In the genomic region with DNA sequence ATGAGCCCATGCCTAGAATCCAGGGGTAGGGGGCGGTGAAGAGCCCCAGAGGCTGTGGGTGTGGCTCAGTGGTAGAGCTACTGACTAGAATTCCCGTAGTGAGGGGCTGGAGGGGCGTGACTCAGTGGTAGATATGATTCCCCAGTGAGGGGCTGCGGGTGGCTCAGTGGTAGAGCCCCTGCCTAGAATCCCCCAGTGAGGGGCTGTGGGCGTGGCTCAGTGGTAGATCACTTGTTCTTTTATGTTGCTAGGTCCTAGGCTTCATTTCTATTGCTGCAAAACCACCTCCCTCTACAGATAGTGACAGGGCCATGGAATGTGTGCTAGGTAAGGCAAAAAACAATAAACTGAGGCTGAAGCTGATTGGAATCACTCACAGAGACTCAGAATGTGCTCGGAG, we compare ENCODE assay signal across 29 mouse cellular contexts. TPM values are rescaled to one million over a fixed set of nuclear protein-coding genes. Genes with fewer than 3 reads are reported as not detected.
DNase-seq lines count a peak whose midpoint lies in the region; ATAC-seq and TF ChIP-seq lines count a peak whose summit lies in the region.
"Had no signal": no experiment of that assay in that cellular context is flagged by ENCODE, and none has a peak within 500 bp of the region (broad histone marks: within the 10 kb centered on the region; RNA-seq: fewer than 3 reads in every experiment).

No protein-coding gene starts in this region.

- TF ChIP-seq RAD21 in MEL (IDR thresholded peaks at IDR 0.05; ENCODE audit: low read depth, low read length): no peak

- 70% methylated on average over 6 of the region's 6 CpGs for WGBS in heart, embryonic 15.5 days
- WGBS in liver, embryonic 16.5 days (ENCODE audit: insufficient replicate concordance): 41% methylated on average over 6 of the region's 6 CpGs

- no peaks in the 10 kb centered on the region for H3K9me3 ChIP-seq in heart, embryonic 15.5 days (replicated peaks)
- H3K9me3 ChIP-seq in MEL (replicated peaks; ENCODE audit: insufficient read depth, low read length): no peaks in the 10 kb centered on the region
- H3K9me3 ChIP-seq in liver, embryonic 16.5 days (replicated peaks; ENCODE audit: control insufficient read depth, low read length): no peaks in the 10 kb centered on the region
- H3K9me3 ChIP-seq: forebrain, embryonic 15.5 days; hindbrain, embryonic 13.5 days; lung, embryonic 15.5 days had no signal

- no peak overlapping the region for H3K4me3 ChIP-seq in heart, embryonic 15.5 days
- H3K4me3 ChIP-seq in MEL (ENCODE audit: control insufficient read depth in 1 of 2, insufficient read depth in 1 of 2, low read depth in 2 of 2, low read length in 2 of 2): no peak overlapping the region
- no peak overlapping the region; the same call in 1 of the 2 replicates for H3K4me3 ChIP-seq in liver, embryonic 16.5 days (ENCODE audit: low read depth, low read length)
- H3K4me3 ChIP-seq: forebrain, embryonic 15.5 days; hindbrain, embryonic 13.5 days; lung, embryonic 15.5 days; midbrain, embryonic 10.5 days; neural tube, embryonic 12.5 days had no signal

- DNase-seq in heart, postnatal 4 days: no peak
- DNase-seq in MEL (ENCODE audit: low read depth, low spot score) (no peak), liver (peak; percentile 15)
- DNase-seq in urinary bladder, adult 2 months (ENCODE audit: low spot score): no peak
- DNase-seq in gastrocnemius, adult 8-10 months (ENCODE audit: low spot score in 2 of 2): no peak
- DNase-seq in cerebellum, adult 11-12 months: no peak
- DNase-seq: adrenal gland, postnatal 25 days; B cell, adult 2 months; cerebellum, postnatal 14 days; embryo, embryonic 11 days; gastrocnemius, postnatal 36 days; kidney, adult 8-10 months; kidney, postnatal 14 days; layer of hippocampus, adult 9-11 months; lung, postnatal 4 days; right cerebral cortex, postnatal 4 days had no signal

- no peak for ATAC-seq in heart, embryonic 15.5 days (replicated peaks; ENCODE audit: insufficient number of reproducible peaks, insufficient read depth, low FRiP score, low read depth)
- ATAC-seq in liver, embryonic 16.5 days (ENCODE audit: low read depth): no peak
- ATAC-seq: forebrain, embryonic 15.5 days; Patski had no signal

- TF ChIP-seq EP300 in MEL (IDR thresholded peaks at IDR 0.05; ENCODE audit: low read depth in 1 of 2, low read length in 2 of 2): no peak

- no peak for TF ChIP-seq POLR2A in MEL (IDR thresholded peaks at IDR 0.05; ENCODE audit: control insufficient read depth in 1 of 2, insufficient read depth in 1 of 2, low read depth in 1 of 2, low read length in 2 of 2, poor library complexity in 1 of 2)

- peaks cover 68% of the 10 kb centered on the region for H3K4me1 ChIP-seq in heart, embryonic 15.5 days (replicated peaks)
- H3K4me1 ChIP-seq in MEL (ENCODE audit: control insufficient read depth in 1 of 2, insufficient read depth in 2 of 2, low read length in 2 of 2): peaks cover 14 to 49% of the 10 kb centered on the region in 2 experiments
- peaks cover 50% of the 10 kb centered on the region for H3K4me1 ChIP-seq in liver, embryonic 16.5 days (ENCODE audit: control insufficient read depth, low read depth, low read length)

- peaks cover 9% of the 10 kb centered on the region; the same call in 1 of the 2 replicates for H3K36me3 ChIP-seq in heart, embryonic 15.5 days
- peaks cover 0 to 44% of the 10 kb centered on the region in 2 experiments; a peak in 2 of 4 replicates for H3K36me3 ChIP-seq in MEL (ENCODE audit: control insufficient read depth in 1 of 2, insufficient read depth in 2 of 2, low read length in 2 of 2)
- peaks cover 8% of the 10 kb centered on the region; the same call in 1 of the 2 replicates for H3K36me3 ChIP-seq in liver, embryonic 16.5 days (ENCODE audit: control insufficient read depth, insufficient read depth)
- H3K36me3 ChIP-seq: forebrain, embryonic 15.5 days had no signal

- peak in 2 of 3 experiments; percentile 5 to 13; a peak in 2 of 6 replicates for TF ChIP-seq CTCF in MEL (IDR thresholded peaks at IDR 0.05 in 2 of 3, conservative IDR thresholded peaks at IDR 0.05 in 1 of 3; ENCODE audit: control insufficient read depth in 1 of 3, insufficient read depth in 1 of 3, low read depth in 2 of 3, low read length in 3 of 3, poor library complexity in 1 of 3, severe bottlenecking in 1 of 3)

- no peak overlapping the region for H3K9ac ChIP-seq in heart, embryonic 15.5 days
- H3K9ac ChIP-seq in MEL (ENCODE audit: control insufficient read depth, low read depth, low read length, poor library complexity, severe bottlenecking): no peak overlapping the region
- H3K9ac ChIP-seq in liver, embryonic 16.5 days (ENCODE audit: low read depth, low read length): no peak overlapping the region
- H3K9ac ChIP-seq: forebrain, embryonic 15.5 days; hindbrain, embryonic 13.5 days; lung, embryonic 15.5 days; neural tube, embryonic 12.5 days had no signal

- no peaks in the 10 kb centered on the region for H3K79me2 ChIP-seq in MEL (ENCODE audit: control insufficient read depth, insufficient read depth, low read length, poor library complexity)

- no peaks in the 10 kb centered on the region for H3K27me3 ChIP-seq in heart, embryonic 15.5 days
- no peaks in the 10 kb centered on the region for H3K27me3 ChIP-seq in MEL (ENCODE audit: control insufficient read depth in 1 of 2, insufficient read depth in 2 of 2, low read length in 2 of 2)
- no peaks in the 10 kb centered on the region for H3K27me3 ChIP-seq in liver, embryonic 16.5 days (ENCODE audit: control insufficient read depth, insufficient read depth, low read depth, low read length)
- H3K27me3 ChIP-seq: forebrain, embryonic 15.5 days; lung, embryonic 15.5 days; neural tube, embryonic 12.5 days; Patski had no signal

- peak overlapping the region; percentile 77 for H3K27ac ChIP-seq in heart, embryonic 15.5 days
- H3K27ac ChIP-seq in MEL (ENCODE audit: control insufficient read depth, low read depth, low read length): peak overlapping the region; percentile 98
- peak overlapping the region; percentile 75; the same call in 1 of the 2 replicates for H3K27ac ChIP-seq in liver, embryonic 16.5 days (ENCODE audit: low read length)
- H3K27ac ChIP-seq: forebrain, embryonic 15.5 days; hindbrain, embryonic 13.5 days; midbrain, embryonic 10.5 days; neural tube, embryonic 12.5 days had no signal

- no peak overlapping the region for H3K4me2 ChIP-seq in heart, embryonic 15.5 days
- H3K4me2 ChIP-seq in liver, embryonic 16.5 days (ENCODE audit: low read depth, low read length): peak overlapping the region; percentile 44; the same call in 1 of the 2 replicates
- H3K4me2 ChIP-seq: forebrain, embryonic 15.5 days; hindbrain, embryonic 13.5 days; lung, embryonic 15.5 days; neural tube, embryonic 12.5 days had no signal

TF ChIP-seq in MEL, 35 proteins besides CTCF, POLR2A, EP300 and RAD21 (continues in another document):
- no peak for TF ChIP-seq NELFE (IDR thresholded peaks at IDR 0.05; ENCODE audit: low read depth, low read length)
- TF ChIP-seq ZMIZ1 (IDR thresholded peaks at IDR 0.05; ENCODE audit: low read depth, low read length): 0 out of 2 replicates have a peak, but pooled peaks have one; percentile 23

RNA-seq across cellular contexts. Expression of gene Apoe, which starts 3.1 kb away (rescaled TPM):
- polyA plus RNA-seq in heart, embryonic 15.5 days (2015; fragmentation: Nextera tagmentation; extraction: Ambion mirVana): 596 and 739 TPM in 2 replicates
- 100 to 1,000 TPM; 198 to 213 TPM for total RNA-seq in heart, postnatal 4 days (2021)
- total RNA-seq in MEL (2012; rRNA removed): 22.6 and 33.3 TPM in 2 replicates
- polyA plus RNA-seq in MEL (2012; ENCODE audit: insufficient read depth in 1 of 2, insufficient read length in 2 of 2, low read depth in 1 of 2, low replicate concordance in 2 of 2, missing spikeins in 1 of 2): 10 to 100 TPM in 1 of 2 experiments, not detected in 1; 61.4 TPM
- 3,720 and 4,229 TPM in 2 replicates for polyA plus RNA-seq in liver, embryonic 16.5 days (2015; fragmentation: Nextera tagmentation; extraction: Ambion mirVana)
- 1,139 and 1,516 TPM in 2 replicates for polyA plus RNA-seq in urinary bladder, adult 2 months (2012; rRNA removed)
- total RNA-seq in gastrocnemius, adult 8-10 months (2022): 10 to 100 TPM; 18.8 to 67.9 (median 47.9) TPM

RNA-seq across cellular contexts. Expression of gene Apoc1, which starts 3.4 kb away (rescaled TPM):
- 12.3 and 17.0 TPM in 2 replicates for polyA plus RNA-seq in heart, embryonic 15.5 days (2015; fragmentation: Nextera tagmentation; extraction: Ambion mirVana)
- total RNA-seq in heart, postnatal 4 days (2021): 1 to 10 TPM; 1.9 to 3.0 TPM
- not detected in 2 replicates for total RNA-seq in MEL (2012; rRNA removed)
- under 1 TPM in 1 of 2 experiments, not detected in 1; 0.35 TPM for polyA plus RNA-seq in MEL (2012; ENCODE audit: insufficient read depth in 1 of 2, insufficient read length in 2 of 2, low read depth in 1 of 2, low replicate concordance in 2 of 2, missing spikeins in 1 of 2)
- polyA plus RNA-seq in liver, embryonic 16.5 days (2015; fragmentation: Nextera tagmentation; extraction: Ambion mirVana): 919 and 984 TPM in 2 replicates
- polyA plus RNA-seq in urinary bladder, adult 2 months (2012; rRNA removed): 54.0 and 72.3 TPM in 2 replicates
- 1 to 10 TPM in 2 of 4 experiments, not detected in 2; 1.1 to 2.1 TPM for total RNA-seq in gastrocnemius, adult 8-10 months (2022)

RNA-seq across cellular contexts. Expression of gene Apoc4, which starts 14.6 kb away (rescaled TPM):
- 0.34 and 2.5 TPM in 2 replicates for polyA plus RNA-seq in heart, embryonic 15.5 days (2015; fragmentation: Nextera tagmentation; extraction: Ambion mirVana)
- total RNA-seq in heart, postnatal 4 days (2021): not detected
- total RNA-seq in MEL (2012; rRNA removed): not detected in 2 replicates
- polyA plus RNA-seq in MEL (2012; ENCODE audit: insufficient read depth in 1 of 2, insufficient read length in 2 of 2, low read depth in 1 of 2, low replicate concordance in 2 of 2, missing spikeins in 1 of 2): not detected
- polyA plus RNA-seq in liver, embryonic 16.5 days (2015; fragmentation: Nextera tagmentation; extraction: Ambion mirVana): 405 and 488 TPM in 2 replicates
- 0.19 and 0.28 TPM in 2 replicates for polyA plus RNA-seq in urinary bladder, adult 2 months (2012; rRNA removed)
- total RNA-seq in gastrocnemius, adult 8-10 months (2022): not detected
- polyA plus RNA-seq: embryonic facial prominence, embryonic 14.5 days; forebrain, embryonic 15.5 days; hindbrain, embryonic 13.5 days; intestine, embryonic 14.5 days; limb, embryonic 11.5 days; midbrain, embryonic 10.5 days; neural tube, embryonic 12.5 days had no signal

RNA-seq across cellular contexts. Expression of gene Gm44805, which starts 14.7 kb away (rescaled TPM):
- 0.25 TPM in 1 of 2 replicates, not detected in the other for polyA plus RNA-seq in heart, embryonic 15.5 days (2015; fragmentation: Nextera tagmentation; extraction: Ambion mirVana)
- total RNA-seq in heart, postnatal 4 days (2021): not detected
- not detected in 2 replicates for total RNA-seq in MEL (2012; rRNA removed)
- polyA plus RNA-seq in MEL (2012; ENCODE audit: insufficient read depth in 1 of 2, insufficient read length in 2 of 2, low read depth in 1 of 2, low replicate concordance in 2 of 2, missing spikeins in 1 of 2): not detected
- polyA plus RNA-seq in liver, embryonic 16.5 days (2015; fragmentation: Nextera tagmentation; extraction: Ambion mirVana): 20.6 and 35.3 TPM in 2 replicates
- polyA plus RNA-seq in urinary bladder, adult 2 months (2012; rRNA removed): not detected in 2 replicates
- not detected for total RNA-seq in gastrocnemius, adult 8-10 months (2022)
- total RNA-seq: gastrocnemius, postnatal 36 days; left cerebral cortex, adult 8-10 months had no signal
- polyA plus RNA-seq: embryonic facial prominence, embryonic 14.5 days; forebrain, embryonic 15.5 days; heart, postnatal 0 days; hindbrain, embryonic 13.5 days; intestine, embryonic 14.5 days; limb, embryonic 11.5 days; lung, embryonic 15.5 days; midbrain, embryonic 10.5 days; neural tube, embryonic 12.5 days; Patski had no signal

RNA-seq across cellular contexts. Expression of gene Apoc2, which starts 18.1 kb away (rescaled TPM):
- polyA plus RNA-seq in heart, embryonic 15.5 days (2015; fragmentation: Nextera tagmentation; extraction: Ambion mirVana): 2.0 and 7.9 TPM in 2 replicates
- total RNA-seq in heart, postnatal 4 days (2021): under 1 TPM in 1 of 2 experiments, not detected in 1; 0.52 TPM
- total RNA-seq in MEL (2012; rRNA removed): not detected in 2 replicates
- polyA plus RNA-seq in MEL (2012; ENCODE audit: insufficient read depth in 1 of 2, insufficient read length in 2 of 2, low read depth in 1 of 2, low replicate concordance in 2 of 2, missing spikeins in 1 of 2): not detected
- polyA plus RNA-seq in liver, embryonic 16.5 days (2015; fragmentation: Nextera tagmentation; extraction: Ambion mirVana): 1,344 and 1,420 TPM in 2 replicates
- polyA plus RNA-seq in urinary bladder, adult 2 months (2012; rRNA removed): 0.86 and 1.1 TPM in 2 replicates
- total RNA-seq in gastrocnemius, adult 8-10 months (2022): not detected
- total RNA-seq: adrenal gland, postnatal 25 days; left cerebral cortex, adult 8-10 months had no signal
- polyA plus RNA-seq: forebrain, embryonic 15.5 days; hindbrain, embryonic 13.5 days; Patski had no signal

Comparison
In these comparisons a context has a peak if more than half of its experiments do, and no peak if none do; other contexts are left out.
1. RNA of gene Apoc1, which starts 3.4 kb away (polyA plus RNA-seq): 919 to 984 TPM in liver, embryonic 16.5 days; 54.0 to 72.3 TPM in urinary bladder, adult 2 months, 12.3 to 17.0 TPM in heart, embryonic 15.5 days and 0.35 TPM in MEL; every median in the first group is over 10 times any median in the second.
2. RNA of gene Apoc4, which starts 14.6 kb away (polyA plus RNA-seq): 405 to 488 TPM in liver, embryonic 16.5 days; 0.34 to 2.5 TPM in heart, embryonic 15.5 days, 0.19 to 0.28 TPM in urinary bladder, adult 2 months and not detected in MEL; every median in the first group is over 100 times any median in the second.
3. Peak in every context shown above with its lines, with median percentiles within 50 percentile points of each other: H3K27ac ChIP-seq.